Mouse (Mus musculus) lung, embryonic 16.5 days (tissue): ENCODE data around the gene Nhlrc4. TPM values are rescaled to one million over a fixed set of nuclear protein-coding genes. Genes with fewer than 3 reads are reported as not detected.

Experiments used
- ATAC-seq: fragments of 200-750 bp; cut with Nextera tagmentation; 2 replicates; pipeline ENCODE4 v1.8.0; 2017; ENCODE audit warnings: low read depth, mild to moderate bottlenecking, moderate library complexity
- H3K27ac ChIP-seq: fragments of 300-500 bp; sonication (generic); 2 replicates; pipeline ENCODE4 v1.5.1; 2014; ENCODE audit warnings: mild to moderate bottlenecking, control low read depth, low read length
- H3K27me3 ChIP-seq: fragments of 300-500 bp; sonication (generic); 2 replicates; pipeline ENCODE4 v1.6.1; 2014; ENCODE audit warnings: low read depth, low read length, mixed read lengths; ENCODE audit not compliant: control insufficient read depth, insufficient read depth
- H3K36me3 ChIP-seq: fragments of 300-500 bp; sonication (generic); 2 replicates; pipeline ENCODE4 v1.6.1; 2014; ENCODE audit warnings: low read length; ENCODE audit not compliant: control insufficient read depth, insufficient read depth
- H3K4me1 ChIP-seq: fragments of 300-500 bp; sonication (generic); replicated peaks from 2 replicates; pipeline ENCODE4 v1.6.1; 2014; ENCODE audit warnings: low read length, mixed read lengths; ENCODE audit not compliant: control insufficient read depth, insufficient read depth
- H3K4me2 ChIP-seq: fragments of 300-500 bp; sonication (generic); 2 replicates; pipeline ENCODE4 v1.6.1; 2014; ENCODE audit warnings: low read depth, low read length, control low read depth
- H3K4me3 ChIP-seq: fragments of 300-500 bp; sonication (generic); 2 replicates; pipeline ENCODE4 v1.5.1; 2014; ENCODE audit warnings: mild to moderate bottlenecking, low read length, control low read depth
- H3K9ac ChIP-seq: fragments of 300-500 bp; sonication (generic); 2 replicates; pipeline ENCODE4 v1.6.1; 2014; ENCODE audit warnings: low read length, control low read depth
- H3K9me3 ChIP-seq: fragments of 300-500 bp; sonication (generic); 2 replicates; pipeline ENCODE4 v1.6.1; 2016; ENCODE audit warnings: low read length; ENCODE audit not compliant: control insufficient read depth
- WGBS: fragments of 180-500 bp; shearing (Covaris S2); extraction: QIAGEN DNeasy Blood & Tissue Kit; methylation state at CpG from one replicate; pipeline ENCODE4 v1.1.7; 2014; 5-methylcytosine and 5-hydroxymethylcytosine counted together
- polyA plus RNA-seq: library from polyadenylated mRNA; unstranded; fragments of >200 nt; fragmentation: Nextera tagmentation; extraction: Ambion mirVana; gene quantifications from 2 replicates; pipeline ENCODE4 v1.2.1, GENCODE M21; 2015

The Nhlrc4 gene
- polyA plus RNA-seq, 1 experiment from 2014 or later, result 0.41 TPM

- 0% methylated on average over 50 of the region's 78 CpGs for WGBS
- peaks cover 6% of the 10 kb centered on the region; the same call in 1 of the 2 replicates for H3K36me3 ChIP-seq
- H3K9me3 ChIP-seq, result no peaks in the 10 kb centered on the region
- H3K27me3 ChIP-seq, result no peaks in the 10 kb centered on the region
- ATAC-seq, result no peak
- H3K9ac ChIP-seq, result peak within 1 kb of the TSS; percentile 95
- peaks cover 22% of the 10 kb centered on the region for H3K4me1 ChIP-seq
- peak within 1 kb of the TSS; percentile 98 for H3K4me3 ChIP-seq
- peak within 1 kb of the TSS; percentile 94 for H3K4me2 ChIP-seq
- peak within 1 kb of the TSS; percentile 95 for H3K27ac ChIP-seq
Measured at GRCm38 (mm10) chr17:25919144-25919785, 25.5 kb downstream of the Nhlrc4 start, which contains the start of gene Rab40c. TSS of gene Rab40c (minus strand) at chr17:25919727.

GRCm38 (mm10) chr17:25918037-25918750 is 26.6 kb downstream of the Nhlrc4 start:
- Histone ChIP-seq H3K4me2 (peak overlapping the region; percentile 94), H3K27ac (no peak overlapping the region), H3K9ac (peak overlapping the region; percentile 95), H3K27me3 (no peaks in the 10 kb centered on the region), H3K36me3 (peaks cover 6% of the 10 kb centered on the region; the same call in 1 of the 2 replicates), H3K4me3 (peak overlapping the region; percentile 98), H3K4me1 (peaks cover 27% of the 10 kb centered on the region), H3K9me3 (no peaks in the 10 kb centered on the region)
- ATAC-seq, result no peak
- WGBS, result 82% methylated on average over 9 of the region's 9 CpGs

GRCm38 (mm10) chr17:25916931-25917647 is 27.7 kb downstream of the Nhlrc4 start:
- no peak overlapping the region for H3K27ac ChIP-seq
- no peaks in the 10 kb centered on the region for H3K27me3 ChIP-seq
- no peak for ATAC-seq
- H3K9ac ChIP-seq, result no peak overlapping the region
- WGBS, result 72% methylated on average over 8 of the region's 8 CpGs
- H3K4me1 ChIP-seq, result peaks cover 27% of the 10 kb centered on the region
- H3K4me3 ChIP-seq, result no peak overlapping the region
- H3K36me3 ChIP-seq, result peaks cover 6% of the 10 kb centered on the region; the same call in 1 of the 2 replicates
- no peaks in the 10 kb centered on the region for H3K9me3 ChIP-seq
- H3K4me2 ChIP-seq, result no peak overlapping the region

GRCm38 (mm10) chr17:25914295-25914694 is 30.5 kb downstream of the Nhlrc4 start:
- Histone ChIP-seq H3K36me3 (peaks cover 6% of the 10 kb centered on the region; the same call in 1 of the 2 replicates), H3K9ac (no peak overlapping the region), H3K9me3 (no peaks in the 10 kb centered on the region), H3K4me3 (no peak overlapping the region), H3K4me1 (peaks cover 23% of the 10 kb centered on the region), H3K4me2 (no peak overlapping the region), H3K27me3 (no peaks in the 10 kb centered on the region), H3K27ac (no peak overlapping the region)
- no peak for ATAC-seq
- WGBS, result 75% methylated on average over 4 of the region's 4 CpGs

GRCm38 (mm10) chr17:25913877-25914275 is 30.9 kb downstream of the Nhlrc4 start:
- Histone ChIP-seq H3K4me2 (no peak overlapping the region), H3K4me1 (peaks cover 22% of the 10 kb centered on the region), H3K9ac (no peak overlapping the region), H3K9me3 (no peaks in the 10 kb centered on the region), H3K36me3 (peaks cover 6% of the 10 kb centered on the region; the same call in 1 of the 2 replicates), H3K4me3 (no peak overlapping the region), H3K27ac (no peak overlapping the region), H3K27me3 (no peaks in the 10 kb centered on the region)
- ATAC-seq, result no peak
- whole genome bisulfite sequencing, result 42% methylated on average over 1 of the region's 1 CpGs

- no peak for ATAC-seq
- Histone ChIP-seq H3K27me3 (no peaks in the 10 kb centered on the region), H3K27ac (no peak overlapping the region), H3K36me3 (peaks cover 6% of the 10 kb centered on the region; the same call in 1 of the 2 replicates), H3K9ac (no peak overlapping the region), H3K4me3 (no peak overlapping the region), H3K4me1 (peaks cover 17% of the 10 kb centered on the region), H3K4me2 (no peak overlapping the region), H3K9me3 (no peaks in the 10 kb centered on the region)
- WGBS, result 77% methylated on average over 14 of the region's 14 CpGs
Measured at GRCm38 (mm10) chr17:25913186-25913876, 31.4 kb downstream of the Nhlrc4 start.

GRCm38 (mm10) chr17:25911816-25912215 is 32.9 kb downstream of the Nhlrc4 start:
- peaks cover 2% of the 10 kb centered on the region; the same call in 1 of the 2 replicates for H3K36me3 ChIP-seq
- H3K4me2 ChIP-seq, result no peak overlapping the region
- H3K4me3 ChIP-seq, result no peak overlapping the region
- no peak overlapping the region for H3K9ac ChIP-seq
- no peaks in the 10 kb centered on the region for H3K9me3 ChIP-seq
- WGBS, result 83% methylated on average over 4 of the region's 4 CpGs
- no peak overlapping the region for H3K27ac ChIP-seq
- peaks cover 11% of the 10 kb centered on the region; the same call in 1 of the 2 replicates for H3K4me1 ChIP-seq
- ATAC-seq, result no peak
- H3K27me3 ChIP-seq, result no peaks in the 10 kb centered on the region

- H3K27me3 ChIP-seq, result no peaks in the 10 kb centered on the region
- ATAC-seq, result no peak
- H3K36me3 ChIP-seq, result no peaks in the 10 kb centered on the region
- 81% methylated on average over 2 of the region's 2 CpGs for WGBS
- no peaks in the 10 kb centered on the region for H3K4me1 ChIP-seq
- H3K27ac ChIP-seq, result no peak overlapping the region
- H3K9me3 ChIP-seq, result no peaks in the 10 kb centered on the region
- H3K9ac ChIP-seq, result no peak overlapping the region
- H3K4me2 ChIP-seq, result no peak overlapping the region
- no peak overlapping the region for H3K4me3 ChIP-seq
Measured at GRCm38 (mm10) chr17:25907640-25908039, 37.1 kb downstream of the Nhlrc4 start.
